Mouse (Mus musculus) erythroblast, adult 5-6 weeks (primary cell): ENCODE measurements around the gene B430305J03Rik. TPM values are rescaled to one million over a fixed set of nuclear protein-coding genes. Genes with fewer than 3 reads are reported as not detected.

ENCODE experiments used
- ATAC-seq: replicated peaks from 2 replicates; pipeline ENCODE4 v1.8.0; 2016; ENCODE audit warnings: moderate number of reproducible peaks, mild to moderate bottlenecking, moderate TSS enrichment, inconsistent platforms; ENCODE audit not compliant: poor library complexity, low FRiP score, severe bottlenecking
- total RNA-seq, 2 experiments: library from RNA; stranded (forward) in 1 of 2; stranded (reverse) in 1 of 2; fragments of 150-400 nt in 1 of 2; fragments of 200-764, 138-1000 nt in 1 of 2; gene quantifications; 2 replicates each; pipeline versions ENCODE4 v1.2.3 to v1.2.4; 2015 to 2017; ENCODE audit warnings: low replicate concordance in 2 of 2

B430305J03Rik gene
- total RNA-seq, 2 experiments from 2014 or later, result not detected

GRCm38 (mm10) chr3:61355464-61355863 lies 10.3 kb downstream of the B430305J03Rik start:
- ATAC-seq, result no peak

- no peak for ATAC-seq
Measured at GRCm38 (mm10) chr3:61349433-61349832, 16.3 kb downstream of the B430305J03Rik start.

- no peak for ATAC-seq
Measured at GRCm38 (mm10) chr3:61348036-61348614, 17.6 kb downstream of the B430305J03Rik start.

GRCm38 (mm10) chr3:61345636-61346035 lies 20.1 kb downstream of the B430305J03Rik start:
- ATAC-seq, result no peak

- ATAC-seq, result no peak
Measured at GRCm38 (mm10) chr3:61344031-61344430, 21.7 kb downstream of the B430305J03Rik start.

- ATAC-seq, result no peak
Measured at GRCm38 (mm10) chr3:61340321-61340720, 25.4 kb downstream of the B430305J03Rik start.

GRCm38 (mm10) chr3:61337230-61337629 lies 28.5 kb downstream of the B430305J03Rik start:
- ATAC-seq, result no peak

GRCm38 (mm10) chr3:61336205-61336604 lies 29.5 kb downstream of the B430305J03Rik start:
- no peak for ATAC-seq

GRCm38 (mm10) chr3:61321632-61322031 lies 44.1 kb downstream of the B430305J03Rik start:
- no peak for ATAC-seq

GRCm38 (mm10) chr3:61320031-61320430 lies 45.7 kb downstream of the B430305J03Rik start:
- ATAC-seq, result no peak

- no peak for ATAC-seq
Measured at GRCm38 (mm10) chr3:61315002-61315401, 50.7 kb downstream of the B430305J03Rik start.

Other genes with a start within 250 kb of the B430305J03Rik start
- gene Rap2b, start 4.3 kb downstream of the B430305J03Rik start, total RNA-seq (2015; ENCODE audit: low replicate concordance), result 1.9 and 4.6 TPM in 2 replicates
- gene Rap2b, start 4.3 kb downstream of the B430305J03Rik start, total RNA-seq (2017; ENCODE audit: low replicate concordance), result 0.43 and 2.1 TPM in 2 replicates